Mouse (Mus musculus) left cerebral cortex, adult 2 months (tissue): ENCODE measurements around the gene AC109138.7. TPM values are rescaled to one million over a fixed set of nuclear protein-coding genes. Genes with fewer than 3 reads are reported as not detected.
"Not testable (repeated sequence)": the region's sequence is repeated elsewhere in the genome, so short reads cannot be mapped to it uniquely, and the experiment has no call there.

Source experiments
- DNase-seq, 2 experiments: peaks; one replicate each; pipeline ENCODE4 v3.0.0; 2021 to 2022; ENCODE audit warnings: low spot score in 2 of 2, mixed read lengths in 1 of 2; ENCODE audit errors: extremely low spot score in 1 of 2
- H3K27ac ChIP-seq: fragments of 200-600 bp; 2 replicates; pipeline ENCODE4 v1.8.1; 2022
- H3K4me3 ChIP-seq: fragments of 200-600 bp; 2 replicates; pipeline ENCODE4 v1.8.1; 2022
- CTCF ChIP-seq: fragments of 200-600 bp; IDR thresholded peaks from 2 replicates; pipeline ENCODE4 v1.8.1; 2022; ENCODE audit warnings: antibody characterized with exemption, mild to moderate bottlenecking, moderate library complexity
- intact Hi-C: fragments of 180-260 bp; cut with DNase I; formaldehyde crosslinking; loops from one replicate; pipeline ENCODE4 v1.15.1; 2025
- total RNA-seq, 2 experiments: library from RNA; stranded (reverse); gene quantifications; 2 replicates each; pipeline ENCODE4 v1.2.3; 2021

AC109138.7 gene
- total RNA-seq, 2 experiments from 2014 or later: not detected

DNA sequence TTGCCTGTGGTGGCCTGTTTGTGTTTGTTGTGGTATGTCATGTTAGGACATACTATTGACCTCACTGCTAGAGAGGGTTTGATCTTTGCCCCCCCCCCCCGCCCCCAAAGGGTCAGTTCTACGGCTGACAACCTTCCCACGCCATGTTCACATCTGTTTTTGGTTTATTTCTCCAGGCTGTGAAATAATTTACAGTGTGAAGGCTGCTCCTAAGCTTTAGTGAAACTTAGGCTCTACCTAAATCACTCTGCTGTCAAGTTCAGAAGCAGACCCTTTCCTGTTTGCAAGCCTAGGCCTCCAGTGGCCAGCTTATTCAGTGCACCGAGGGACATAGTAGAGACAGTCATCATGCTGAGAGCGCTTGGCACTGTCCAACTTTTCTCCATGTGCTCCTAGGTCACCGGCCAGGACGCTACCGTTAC, 26.1 kb downstream of the AC109138.7 start:
- intact Hi-C loops: no loop called here
- Histone ChIP-seq H3K4me3 (no peak overlapping the region), H3K27ac (no peak overlapping the region)
- no peak for TF ChIP-seq CTCF
- no peak for DNase-seq

GRCm38 (mm10) chr19:4242416-4242815, 28.3 kb downstream of the AC109138.7 start:
- TF ChIP-seq CTCF: no peak; the same call in 1 of the 2 replicates
- Histone ChIP-seq H3K27ac (no peak overlapping the region), H3K4me3 (no peak overlapping the region)
- intact Hi-C loops: no loop called here
- no peak for DNase-seq

- H3K27ac ChIP-seq: no peak overlapping the region
- no peak for TF ChIP-seq CTCF
- no peak overlapping the region for H3K4me3 ChIP-seq
- intact Hi-C loops: no loop called here
- DNase-seq: no peak
These were observed 30.6 kb downstream of the AC109138.7 start for GRCm38 (mm10) chr19:4244775-4245174.

- Histone ChIP-seq H3K4me3 (no peak overlapping the region), H3K27ac (no peak overlapping the region)
- DNase-seq: no peak
- peak; percentile 37 for TF ChIP-seq CTCF
- intact Hi-C loops: no loop called here
These were observed 32.9 kb downstream of the AC109138.7 start for GRCm38 (mm10) chr19:4247010-4247409.

DNA sequence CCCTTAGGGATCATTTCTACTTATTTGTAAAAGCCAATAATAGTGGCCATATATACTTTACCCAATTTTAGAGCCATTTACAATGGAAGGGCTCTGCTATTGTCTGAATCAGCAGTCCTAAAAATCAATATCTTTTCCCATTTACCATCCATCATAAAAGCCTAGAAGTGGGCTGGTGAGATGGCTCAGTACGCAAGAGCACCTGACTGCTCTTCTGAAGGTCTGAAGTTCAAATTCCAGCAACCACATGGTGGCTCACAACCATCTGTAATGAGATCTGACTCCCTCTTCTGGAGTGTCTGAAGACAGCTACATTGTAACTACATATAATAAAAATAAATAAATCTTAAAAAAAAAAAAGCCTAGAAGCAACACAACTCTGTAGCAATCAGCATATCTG, 34.5 kb downstream of the AC109138.7 start:
- DNase-seq, intact Hi-C loops, H3K27ac ChIP-seq, H3K4me3 ChIP-seq: not testable (repeated sequence)

- no peak for TF ChIP-seq CTCF
- Histone ChIP-seq H3K27ac (no peak overlapping the region), H3K4me3 (no peak overlapping the region)
- intact Hi-C loops: loop anchor here (10.0 kb wide), 1 partner anchor 161 kb away; no protein-coding TSS in a partner anchor
- no peak for DNase-seq
These were observed 40.1 kb downstream of the AC109138.7 start for GRCm38 (mm10) chr19:4254230-4254629.

DNA sequence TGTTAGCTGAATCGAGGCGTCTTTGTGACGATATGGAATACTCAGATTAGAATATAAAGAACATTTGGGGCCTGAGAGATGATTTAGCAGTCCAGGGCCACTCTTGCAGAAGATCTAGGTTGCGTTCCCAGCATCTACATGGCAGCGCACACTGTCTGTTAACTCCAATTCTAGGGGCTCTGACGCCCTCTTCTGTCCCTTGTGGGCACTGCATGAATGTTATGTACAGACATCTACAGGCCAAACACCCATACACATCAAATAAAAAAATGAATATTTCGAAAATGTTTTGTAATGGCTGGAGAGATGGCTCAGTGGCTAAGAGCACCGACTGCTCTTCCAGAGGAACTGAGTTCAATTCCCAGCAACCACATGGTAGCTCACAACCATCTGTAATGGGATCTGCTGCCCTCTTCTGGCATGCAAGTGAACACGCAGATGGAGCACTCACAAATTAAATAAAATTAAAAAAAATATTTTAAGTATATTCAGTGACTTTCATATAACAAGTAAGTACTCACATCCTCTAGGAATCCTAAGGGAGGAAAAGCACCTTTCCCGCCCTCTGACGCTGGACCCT, 41.5 kb downstream of the AC109138.7 start:
- peak; percentile 53 for TF ChIP-seq CTCF
- no peak for DNase-seq
- intact Hi-C loops: loop anchor here (10.0 kb wide), 1 partner anchor 159 kb away; no protein-coding TSS in a partner anchor

GRCm38 (mm10) chr19:4257216-4257896, 43.2 kb downstream of the AC109138.7 start:
- DNase-seq: peak; percentile 87 to 90
- TF ChIP-seq CTCF: peak; percentile 89
- intact Hi-C loops: loop anchor here (1.0 to 10.0 kb wide), 3 partner anchors 49 to 157 kb away; partner anchors contain the start of gene Grk2
- Histone ChIP-seq H3K4me3 (peak overlapping the region; percentile 74), H3K27ac (peak overlapping the region; percentile 91)

More for the DNA sequence above, 41.5 kb downstream of the AC109138.7 start:
- Histone ChIP-seq H3K27ac (no peak overlapping the region), H3K4me3 (no peak overlapping the region)

DNA sequence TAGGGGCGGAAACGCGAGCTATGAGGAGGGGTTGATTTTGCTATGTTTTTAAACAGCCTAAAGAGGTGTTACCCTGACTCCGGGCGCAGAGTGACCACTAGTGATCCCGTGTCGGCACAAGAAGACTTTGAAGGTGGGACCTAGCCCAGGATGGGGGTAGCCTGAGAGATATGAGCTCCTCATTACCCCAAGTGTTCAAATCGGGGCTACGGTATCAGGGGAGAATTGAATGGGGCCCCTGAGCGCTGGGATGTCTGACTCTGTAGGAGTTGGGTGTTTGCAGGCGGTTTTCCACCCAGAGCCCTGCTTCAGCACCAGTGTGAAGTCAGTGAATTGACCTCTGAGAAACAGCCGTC, 43.7 kb downstream of the AC109138.7 start:
- TF ChIP-seq CTCF: no peak
- DNase-seq: no peak
- peak overlapping the region; percentile 74 for H3K4me3 ChIP-seq
- intact Hi-C loops: loop anchor here (1.0 to 10.0 kb wide), 3 partner anchors 48 to 157 kb away; partner anchors contain the start of gene Grk2
- peak overlapping the region; percentile 91 for H3K27ac ChIP-seq

DNA sequence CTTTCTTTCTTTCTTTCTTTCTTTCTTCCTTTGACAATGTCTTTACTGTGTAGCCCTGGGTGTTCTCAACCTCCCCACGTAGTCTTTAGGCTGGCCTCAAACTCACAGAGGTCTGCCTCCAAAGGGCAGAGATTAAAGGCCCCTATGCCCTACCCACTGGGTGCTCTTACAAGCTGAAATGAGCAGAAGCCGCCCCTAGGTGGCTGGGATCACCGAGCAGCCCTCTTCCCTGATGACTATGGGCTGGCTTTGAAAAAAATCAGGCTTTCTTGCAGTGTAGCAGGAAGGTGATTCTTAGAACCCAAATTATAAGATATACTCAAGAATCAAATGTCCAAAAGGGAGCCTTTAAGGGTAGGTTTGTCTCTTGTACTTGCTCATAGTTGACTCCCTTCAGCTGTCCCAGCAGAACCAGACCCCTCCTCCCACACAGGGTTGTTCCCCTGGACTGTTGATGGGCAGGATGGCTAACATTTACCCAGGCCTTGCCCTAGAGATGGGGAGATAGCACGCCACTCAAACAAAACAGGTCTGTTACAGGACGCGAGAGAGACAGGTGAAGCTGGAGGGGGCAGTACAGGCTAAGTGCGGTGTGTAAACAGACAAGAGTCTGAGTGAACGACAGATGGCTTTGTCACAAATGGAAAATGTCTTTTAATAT, 47.0 kb downstream of the AC109138.7 start:
- intact Hi-C loops: no loop called here

DNA sequence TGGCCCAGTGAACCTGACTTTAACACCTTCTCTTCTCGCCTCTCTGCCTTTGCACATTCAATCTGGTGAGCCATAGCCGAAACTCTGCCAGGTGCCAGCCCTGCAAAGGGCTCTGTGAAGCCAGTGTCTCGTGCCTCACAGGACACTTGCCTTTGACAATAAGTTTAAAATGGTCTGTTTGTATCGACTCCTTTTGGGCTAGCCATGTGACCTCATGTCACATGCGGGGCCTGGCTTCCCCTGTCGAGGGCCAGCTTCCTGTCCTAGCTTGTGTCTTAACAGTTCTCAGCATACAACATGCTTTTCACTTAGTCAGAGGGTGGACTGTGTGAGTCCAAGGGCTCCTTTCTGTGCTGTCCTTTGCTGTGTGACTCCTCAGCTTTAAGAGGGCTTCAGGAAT, 48.6 kb downstream of the AC109138.7 start:
- intact Hi-C loops: no loop called here
- H3K4me3 ChIP-seq: no peak overlapping the region
- H3K27ac ChIP-seq: no peak overlapping the region
- no peak for DNase-seq
- TF ChIP-seq CTCF: no peak

More for the DNA sequence above, 47.0 kb downstream of the AC109138.7 start:
- DNase-seq: no peak
- Histone ChIP-seq H3K27ac (no peak overlapping the region), H3K4me3 (no peak overlapping the region)
- TF ChIP-seq CTCF: peak; percentile 11; the same call in 1 of the 2 replicates

GRCm38 (mm10) chr19:4263702-4264101, 49.5 kb downstream of the AC109138.7 start:
- intact Hi-C loops: no loop called here
- H3K27ac ChIP-seq: no peak overlapping the region
- no peak overlapping the region for H3K4me3 ChIP-seq
- no peak for TF ChIP-seq CTCF
- DNase-seq: no peak
